Mouse (Mus musculus) layer of hippocampus, postnatal 14 days (tissue): Measurements from ENCODE around the gene Acyp2. TPM values are rescaled to one million over a fixed set of nuclear protein-coding genes. Genes with fewer than 3 reads are reported as not detected.
"Not testable (repeated sequence)": the region's sequence is repeated elsewhere in the genome, so short reads cannot be mapped to it uniquely, and the experiment has no call there.

Source experiments
- DNase-seq, 2 experiments: peaks; one replicate each; pipeline ENCODE4 v3.0.0; 2021 to 2022; ENCODE audit warnings: low spot score in 2 of 2, mixed read lengths in 1 of 2
- long read RNA-seq, 2 experiments: library from polyadenylated mRNA; stranded (forward); transcript quantifications; one replicate each; pipeline ENCODE4 v2.0.0; 2021
- total RNA-seq, 2 experiments: library from RNA; stranded (reverse); gene quantifications; 2 replicates each; pipeline ENCODE4 v1.2.3; 2021

Acyp2 gene
- total RNA-seq = 10 to 100 TPM; 26.6 to 27.2 TPM
- long read RNA-seq, experiment 1, partial matches to known transcripts = 5 of 5 reads
- long read RNA-seq, experiment 1, other reads (novel, unspliced or antisense) = 0 of 5 reads
- long read RNA-seq, experiment 2, partial matches to known transcripts = 20 of 23 reads
- long read RNA-seq, experiment 2, other reads (novel, unspliced or antisense) = 3 of 23 reads

DNA sequence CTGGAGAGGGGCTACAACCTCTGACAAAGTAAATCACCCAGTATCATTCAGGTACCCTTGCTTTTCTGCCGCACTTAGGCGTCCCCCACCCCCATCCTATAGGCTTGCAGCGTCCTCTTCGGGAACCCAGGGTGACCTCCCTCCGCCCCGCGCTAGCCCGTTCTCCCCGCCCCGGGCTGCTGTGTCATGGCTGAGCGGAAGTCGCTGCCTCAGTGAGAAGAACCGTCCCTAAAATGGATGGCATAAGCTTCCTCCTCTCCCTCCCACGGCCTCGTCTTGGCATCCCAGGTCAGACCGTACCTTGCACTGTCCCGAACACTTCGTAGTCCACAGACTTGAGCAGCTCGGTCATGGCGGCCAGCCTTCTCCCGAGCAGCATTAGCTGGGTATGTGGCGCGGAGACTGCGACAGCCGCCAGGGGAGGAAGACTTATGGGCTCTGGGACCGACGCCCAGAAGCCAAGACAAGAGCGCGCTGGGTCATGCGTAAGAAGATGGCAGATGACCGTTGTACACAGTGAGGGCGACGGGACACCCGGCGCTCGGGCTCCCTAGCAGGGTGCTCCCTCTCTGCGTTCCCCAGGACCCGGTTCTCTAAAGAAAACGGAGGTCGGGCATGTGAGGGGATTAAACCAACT is at the start of gene Acyp2:
Acyp2 (minus strand) TSS at position 587 of the 637 bp plus-strand sequence.
- DNase-seq = peak; percentile 72 to 81

DNA sequence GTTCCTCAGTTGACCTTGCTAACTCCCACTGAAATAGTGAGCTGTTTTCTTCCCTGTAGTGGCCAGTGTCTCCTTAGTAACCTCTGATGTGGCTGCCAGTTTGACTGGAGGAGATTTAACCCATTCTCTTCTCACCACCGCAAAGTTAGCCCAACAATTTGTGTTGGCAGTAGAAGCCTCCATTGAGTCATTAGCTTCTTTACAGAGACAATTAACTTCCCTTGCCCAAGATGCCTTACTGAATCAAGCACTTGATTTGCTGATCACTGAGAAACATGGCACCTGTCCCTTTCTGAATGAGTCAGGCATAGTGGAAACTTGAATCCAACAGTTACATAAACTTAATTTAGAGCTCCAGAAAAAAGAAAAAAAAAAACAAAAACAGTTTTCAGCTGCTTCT is 40.0 kb upstream of the Acyp2 start:
- DNase-seq = peak; percentile 2 to 9

DNA sequence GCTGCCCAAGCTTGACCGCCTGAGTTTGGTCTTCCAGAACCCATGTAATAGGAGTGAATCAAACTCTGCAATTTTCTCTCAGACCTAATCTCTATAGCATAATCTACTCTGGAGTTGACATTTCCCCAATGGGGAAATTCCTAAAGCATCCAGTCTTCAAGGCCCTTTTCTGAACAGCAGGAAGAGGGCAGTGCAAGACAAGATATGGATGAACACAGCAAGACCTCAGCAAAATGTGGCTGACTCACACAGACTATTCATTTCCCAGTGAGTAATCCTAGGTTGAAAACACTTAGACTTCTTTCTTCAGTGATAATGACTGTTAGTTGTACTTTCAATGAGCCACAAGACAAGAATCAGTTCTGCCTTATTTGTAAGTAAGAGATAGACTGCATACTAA is 26.7 kb upstream of the Acyp2 start:
- DNase-seq = peak; percentile 34 to 75

DNA sequence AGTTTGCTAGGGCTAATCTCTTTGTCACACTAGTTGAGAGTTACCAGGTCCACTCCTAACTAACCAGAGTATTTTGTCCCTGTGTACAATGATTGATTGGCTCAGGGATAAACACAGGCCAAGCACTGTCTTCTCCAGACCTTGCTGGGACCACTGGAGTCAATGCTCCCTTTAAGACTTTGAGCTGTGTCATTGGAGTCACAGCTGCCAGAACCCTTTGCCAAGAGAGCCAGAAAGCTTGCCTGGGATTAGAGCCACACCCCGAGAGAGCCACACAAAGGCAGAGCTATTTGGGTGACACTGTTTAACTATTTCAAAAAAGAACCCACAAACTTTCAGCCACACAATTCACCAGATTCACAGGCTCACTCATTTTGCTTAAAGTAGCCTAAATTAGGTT is 23.3 kb upstream of the Acyp2 start:
- DNase-seq = no peak

DNA sequence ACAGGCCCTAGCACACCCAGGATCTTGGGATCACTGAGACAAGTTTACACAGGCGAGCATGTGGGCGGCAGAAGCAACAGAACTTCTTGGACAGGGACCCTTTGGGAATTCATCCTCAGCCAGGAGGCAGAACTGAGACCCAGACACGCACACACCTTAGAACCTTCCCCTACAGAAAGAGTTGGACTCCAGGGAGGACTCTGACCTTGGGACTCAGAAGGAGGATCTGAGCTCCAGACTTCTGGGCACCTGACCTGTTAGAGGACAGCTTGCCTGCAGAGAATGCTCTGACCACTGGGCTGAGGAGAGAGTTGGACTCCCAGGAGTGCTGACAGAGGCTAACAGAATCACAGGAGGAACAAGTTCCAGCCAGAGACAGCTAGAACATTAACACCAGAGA is 13.6 kb upstream of the Acyp2 start:
- DNase-seq = no peak

DNA sequence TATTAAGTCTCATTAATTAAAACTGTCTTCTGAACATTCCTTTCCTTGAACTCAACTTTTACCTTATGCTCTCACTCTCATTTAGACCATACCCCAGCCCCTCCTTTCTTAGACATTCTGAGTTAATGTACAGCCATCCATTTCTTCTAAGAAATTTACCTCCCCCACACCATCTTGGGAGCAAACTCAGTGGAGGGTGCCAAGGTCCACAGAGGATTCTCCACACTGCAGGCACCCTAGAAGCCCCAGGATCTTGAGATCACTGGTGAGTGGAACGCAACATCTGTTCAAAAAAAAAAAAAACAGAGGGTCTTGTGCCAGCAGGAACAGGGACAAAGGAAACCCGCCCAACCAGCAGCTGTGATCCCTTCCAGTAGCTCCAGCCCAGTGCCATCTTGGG is 13.2 kb upstream of the Acyp2 start:
- DNase-seq = no peak

DNA sequence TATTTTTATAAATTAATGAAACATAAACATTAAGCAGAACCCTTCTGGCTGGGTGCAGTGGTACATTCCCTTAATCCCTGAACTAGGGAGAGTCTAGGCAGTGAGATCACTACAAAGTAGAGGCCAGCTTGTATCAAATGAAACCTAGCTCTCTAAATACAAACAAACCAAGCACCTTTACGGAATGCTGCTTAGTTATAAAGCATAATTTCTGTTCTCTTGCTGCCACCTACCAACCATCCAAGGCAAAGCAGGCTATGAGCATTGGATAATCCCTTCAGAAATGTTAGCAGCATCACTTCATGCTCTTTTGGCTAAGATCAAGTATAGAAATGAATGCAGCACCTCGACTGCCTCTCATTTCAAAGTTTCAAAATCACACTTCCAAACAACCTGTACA is 7.7 kb upstream of the Acyp2 start:
- DNase-seq = peak in 1 of 2 experiments; percentile 64

DNA sequence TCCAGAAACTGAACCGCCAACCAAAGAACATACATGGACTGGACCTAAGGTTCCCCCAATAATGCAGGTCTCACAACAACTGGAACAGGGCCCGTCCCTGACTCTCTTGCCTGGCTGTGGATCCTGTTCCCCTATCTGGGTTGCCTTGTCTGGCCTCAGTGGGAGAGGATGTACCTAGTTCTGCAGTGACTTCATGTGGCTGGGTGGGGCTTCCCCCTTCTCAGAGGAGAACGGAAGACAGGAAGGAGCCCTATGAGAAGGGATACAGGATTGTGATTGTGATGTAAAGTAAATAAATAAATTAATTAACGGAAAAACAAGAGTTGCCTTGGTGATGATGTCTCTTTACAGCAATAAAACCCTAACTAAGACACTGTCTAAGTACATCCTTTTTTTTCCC is 6.7 kb upstream of the Acyp2 start:
- DNase-seq = no peak

DNA sequence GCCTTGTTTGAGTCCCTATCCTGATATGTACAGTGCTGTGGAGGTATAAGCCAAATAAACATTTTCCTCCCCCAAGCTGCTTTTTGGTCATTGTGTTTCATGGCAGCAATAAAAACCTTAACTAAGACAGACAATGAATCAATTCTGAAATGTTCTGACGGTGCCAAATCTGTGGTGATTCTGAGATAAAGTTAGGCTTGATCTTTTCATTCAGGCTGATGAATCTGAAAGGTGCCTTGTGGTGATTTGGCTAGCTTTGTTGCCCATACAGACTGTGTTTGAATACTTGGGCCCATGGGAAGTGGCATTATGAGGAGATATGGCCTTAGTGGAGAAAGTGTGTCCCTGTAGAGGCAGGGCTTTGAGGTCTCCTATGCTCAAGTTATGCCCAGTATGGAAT is 1.0 kb upstream of the Acyp2 start:
- DNase-seq = no peak

DNA sequence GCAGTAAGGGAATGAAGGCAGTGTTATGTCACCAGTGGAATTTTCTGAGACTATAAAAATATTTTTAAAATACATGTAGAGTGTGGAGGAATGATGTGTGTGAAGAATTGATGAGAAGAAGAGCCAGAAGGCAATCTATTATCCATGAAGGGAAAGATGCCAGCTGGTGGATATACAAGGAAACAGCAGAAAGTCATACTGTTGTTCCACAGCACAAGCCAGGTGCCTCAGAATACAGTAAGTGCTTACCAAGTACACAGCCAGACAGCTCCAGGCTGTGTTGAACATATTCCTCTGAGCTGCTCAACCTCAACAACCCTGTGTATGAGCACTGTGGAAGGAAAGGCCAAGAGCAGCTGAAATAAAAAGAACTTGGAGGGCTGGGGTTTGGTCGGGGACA is 13.7 kb downstream of the Acyp2 start:
- no peak for DNase-seq

DNA sequence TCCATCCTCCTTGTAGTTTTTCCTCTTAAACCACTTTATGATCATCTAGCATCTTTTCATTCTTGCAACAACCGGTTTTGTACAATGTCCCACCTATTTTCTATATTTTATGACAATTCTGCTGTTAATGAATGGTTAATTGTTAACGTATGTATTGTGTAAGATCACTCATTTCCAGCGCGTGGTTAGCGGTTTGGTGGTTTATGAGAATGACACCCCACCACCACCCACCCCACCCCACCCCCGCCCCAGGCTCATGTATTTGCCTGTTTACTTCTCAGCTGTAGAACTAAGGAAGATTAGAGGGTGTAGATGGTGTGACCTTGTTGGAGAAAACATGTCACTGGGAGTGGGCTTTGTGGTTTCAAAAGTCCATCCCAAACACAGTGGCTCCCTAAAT is 18.9 kb downstream of the Acyp2 start:
- no peak for DNase-seq

DNA sequence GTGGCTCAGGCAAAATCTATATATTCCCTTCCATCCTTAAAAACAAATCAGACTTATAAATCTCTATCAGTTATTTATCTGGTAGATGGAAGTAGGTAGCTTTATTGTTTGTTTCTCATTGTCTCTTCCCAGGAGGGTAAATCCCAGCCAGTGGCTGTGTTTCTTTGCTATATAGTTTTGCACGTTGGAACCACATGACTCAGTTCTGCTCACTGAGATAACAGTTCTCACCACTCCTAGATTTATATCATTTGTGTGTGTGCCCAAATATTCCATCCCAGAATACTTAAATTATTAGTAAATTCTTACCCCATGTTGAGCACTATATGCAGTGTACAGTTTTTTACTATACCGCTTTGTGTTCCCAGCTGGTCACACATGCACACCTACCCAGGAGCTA is 26.2 kb downstream of the Acyp2 start:
- no peak for DNase-seq

DNA sequence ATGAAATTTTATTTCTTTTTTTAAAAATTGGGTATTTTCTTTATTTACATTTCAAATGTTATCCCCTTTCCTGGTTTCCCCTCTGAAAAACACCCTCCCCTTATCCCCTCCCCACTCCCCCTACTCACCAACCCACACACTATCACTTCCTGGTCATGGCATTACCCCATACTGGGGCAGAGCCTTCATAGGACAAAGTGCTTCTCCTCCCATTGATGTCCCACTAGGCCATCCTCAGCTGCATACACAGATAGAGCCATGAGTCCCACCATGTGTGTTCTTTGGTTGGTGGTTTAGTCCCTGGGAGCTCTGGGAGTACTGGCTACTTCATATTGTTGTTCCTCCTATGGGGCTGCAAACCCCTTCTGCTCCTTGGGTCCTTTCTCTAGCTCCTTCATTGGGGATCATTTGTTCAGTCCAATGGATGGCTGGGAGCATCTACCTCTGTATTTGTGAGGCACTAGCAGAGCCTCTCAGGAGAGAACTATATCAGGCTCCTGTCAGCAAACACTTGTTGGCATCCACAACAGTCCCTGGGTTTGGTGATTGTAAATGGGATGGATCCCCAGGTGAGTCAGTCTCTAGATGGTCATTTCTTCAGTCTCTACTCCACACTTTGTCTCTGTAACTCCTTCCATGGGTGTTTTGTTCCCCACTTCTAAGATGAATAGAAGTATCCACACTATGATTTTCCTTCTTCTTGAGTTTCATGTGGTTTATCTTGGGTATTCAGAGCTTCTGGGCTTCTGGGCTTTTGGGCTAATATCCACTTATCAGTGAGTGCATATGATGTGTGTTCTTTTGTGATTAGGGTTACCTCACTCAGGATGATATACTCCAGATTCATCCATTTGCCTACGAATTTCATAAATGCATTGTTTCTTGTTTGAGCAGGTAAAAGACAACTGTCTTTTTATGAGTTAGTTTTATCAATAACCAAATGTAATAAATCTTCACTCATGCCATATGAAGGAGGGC is 27.7 kb downstream of the Acyp2 start:
- DNase-seq = not testable (repeated sequence)

DNA sequence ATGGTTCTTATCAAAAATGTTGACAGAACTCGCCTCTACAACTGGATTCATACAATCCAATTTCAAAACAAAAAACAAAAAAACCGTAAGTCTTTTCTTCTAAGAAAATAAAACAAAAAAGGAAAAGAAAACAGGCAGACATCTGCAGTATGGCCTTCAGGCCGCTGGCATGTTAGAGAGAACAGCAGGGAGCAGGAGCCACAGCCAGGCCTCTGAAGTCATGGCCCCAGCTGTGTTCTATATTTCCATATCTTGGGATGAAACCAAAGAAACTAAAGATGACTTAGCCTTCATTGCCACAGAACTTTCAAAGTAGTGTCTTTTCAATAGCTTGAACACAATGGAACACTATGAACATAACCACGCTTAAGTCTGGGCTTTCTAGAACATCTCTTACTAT is 31.2 kb downstream of the Acyp2 start:
- no peak for DNase-seq

DNA sequence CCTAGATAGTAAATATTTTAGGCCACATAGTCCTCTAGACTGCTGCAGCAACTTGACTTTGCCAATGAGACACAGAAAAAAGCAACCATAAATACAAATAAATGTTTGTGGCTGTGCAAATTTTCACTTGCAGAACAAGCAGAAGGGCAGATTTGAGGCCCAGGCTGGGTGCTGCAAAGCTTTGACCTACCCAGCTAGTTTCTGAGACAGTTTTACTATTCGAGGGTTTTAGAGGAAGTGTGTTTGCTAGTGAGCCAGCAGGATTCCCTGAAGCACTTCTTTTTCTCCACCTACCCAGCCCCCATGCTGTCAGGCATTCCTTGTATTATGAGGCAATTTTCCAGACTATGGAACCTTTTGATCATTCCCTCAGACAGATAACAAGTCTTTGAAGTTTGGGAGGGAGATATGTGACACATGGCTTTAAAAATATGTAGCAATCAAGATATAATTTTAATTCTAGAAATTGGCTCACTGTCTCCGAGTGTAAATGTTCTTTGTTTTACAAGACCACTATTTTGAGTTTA is 31.8 kb downstream of the Acyp2 start:
- DNase-seq = no peak

DNA sequence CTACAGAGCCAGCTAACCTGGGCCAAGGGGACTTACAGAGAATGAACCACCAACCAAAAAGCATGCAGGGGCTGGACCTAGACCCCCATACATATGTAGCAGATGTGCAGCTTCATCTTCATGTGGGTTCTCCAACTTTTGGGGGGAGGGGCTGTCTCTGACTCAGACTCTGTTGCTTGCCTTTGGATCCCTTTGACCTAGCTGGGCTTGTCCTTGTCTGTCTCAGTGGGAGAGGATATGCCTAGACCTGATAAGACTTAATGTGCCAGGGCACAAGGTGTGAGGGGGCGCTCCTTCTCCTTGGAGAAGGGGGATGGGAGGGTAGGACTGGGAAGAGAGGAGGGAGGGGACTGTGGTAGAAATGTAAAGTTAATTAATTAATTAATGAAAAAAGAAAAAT is 33.4 kb downstream of the Acyp2 start:
- DNase-seq = no peak

DNA sequence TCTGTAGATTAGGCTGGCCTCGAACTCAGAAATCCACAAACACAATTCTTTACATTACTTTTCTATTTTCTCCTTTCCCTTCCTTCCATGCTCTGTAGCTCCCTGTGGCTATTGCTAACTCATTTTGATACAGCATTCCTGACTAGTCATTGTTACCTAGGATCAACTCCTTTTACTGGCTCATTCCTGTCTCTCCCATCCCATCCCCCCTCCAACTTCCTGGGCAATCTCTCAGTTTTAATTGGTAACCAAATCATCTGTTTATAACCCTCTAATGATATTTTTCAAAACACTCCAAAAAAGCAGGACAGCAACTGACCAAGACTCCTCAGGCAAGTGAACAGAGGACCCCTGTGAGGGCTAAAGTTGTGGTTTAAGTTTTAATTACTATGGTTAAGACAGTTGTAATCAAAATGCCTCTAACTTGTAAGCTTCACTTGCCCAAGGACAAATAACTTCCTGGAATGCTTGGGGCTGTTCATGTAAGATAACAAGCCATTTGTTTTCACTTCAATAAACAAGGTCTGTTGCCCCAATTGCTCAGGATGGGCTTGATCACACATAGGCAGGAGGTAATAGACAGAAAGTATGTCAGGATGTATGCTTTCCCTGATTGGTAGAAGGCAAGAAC is 35.4 kb downstream of the Acyp2 start:
- no peak for DNase-seq

DNA sequence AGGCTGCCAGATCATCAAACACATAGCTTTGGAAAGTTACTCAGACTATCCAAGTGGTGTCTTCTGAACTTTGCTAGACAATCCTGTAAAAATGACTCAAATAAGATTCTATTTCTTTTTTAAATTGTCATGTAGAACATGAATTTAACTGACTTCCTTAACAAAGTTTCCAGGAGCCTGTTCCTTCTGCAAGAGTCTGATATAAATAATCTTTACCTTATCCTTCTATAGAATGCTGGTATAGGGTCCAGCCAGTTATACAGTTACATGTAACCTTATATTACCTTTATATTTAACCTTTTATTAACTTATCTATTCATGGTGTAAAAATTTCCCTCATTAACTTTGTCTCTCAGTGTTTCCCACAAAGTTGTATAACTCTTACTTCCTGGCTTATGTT is 36.7 kb downstream of the Acyp2 start:
- DNase-seq = no peak

DNA sequence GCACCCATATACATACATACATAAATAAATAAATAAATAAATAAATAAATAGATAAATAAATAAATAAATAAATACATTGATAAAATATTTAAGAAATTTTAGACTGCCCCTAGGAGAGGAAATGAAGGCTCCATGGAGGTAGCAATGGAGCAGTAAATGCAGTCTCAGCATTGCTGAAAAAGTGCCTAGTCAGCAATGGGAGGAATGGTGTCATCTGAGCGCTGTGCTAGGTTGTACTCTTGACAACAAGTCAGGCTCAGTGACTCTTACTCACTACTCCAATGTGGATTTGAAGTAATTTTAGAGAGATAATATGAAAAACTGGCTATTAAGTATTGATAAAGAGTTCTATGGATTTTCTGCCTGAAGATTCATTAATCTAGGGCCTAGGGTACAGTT is 40.1 kb downstream of the Acyp2 start:
- DNase-seq = no peak

DNA sequence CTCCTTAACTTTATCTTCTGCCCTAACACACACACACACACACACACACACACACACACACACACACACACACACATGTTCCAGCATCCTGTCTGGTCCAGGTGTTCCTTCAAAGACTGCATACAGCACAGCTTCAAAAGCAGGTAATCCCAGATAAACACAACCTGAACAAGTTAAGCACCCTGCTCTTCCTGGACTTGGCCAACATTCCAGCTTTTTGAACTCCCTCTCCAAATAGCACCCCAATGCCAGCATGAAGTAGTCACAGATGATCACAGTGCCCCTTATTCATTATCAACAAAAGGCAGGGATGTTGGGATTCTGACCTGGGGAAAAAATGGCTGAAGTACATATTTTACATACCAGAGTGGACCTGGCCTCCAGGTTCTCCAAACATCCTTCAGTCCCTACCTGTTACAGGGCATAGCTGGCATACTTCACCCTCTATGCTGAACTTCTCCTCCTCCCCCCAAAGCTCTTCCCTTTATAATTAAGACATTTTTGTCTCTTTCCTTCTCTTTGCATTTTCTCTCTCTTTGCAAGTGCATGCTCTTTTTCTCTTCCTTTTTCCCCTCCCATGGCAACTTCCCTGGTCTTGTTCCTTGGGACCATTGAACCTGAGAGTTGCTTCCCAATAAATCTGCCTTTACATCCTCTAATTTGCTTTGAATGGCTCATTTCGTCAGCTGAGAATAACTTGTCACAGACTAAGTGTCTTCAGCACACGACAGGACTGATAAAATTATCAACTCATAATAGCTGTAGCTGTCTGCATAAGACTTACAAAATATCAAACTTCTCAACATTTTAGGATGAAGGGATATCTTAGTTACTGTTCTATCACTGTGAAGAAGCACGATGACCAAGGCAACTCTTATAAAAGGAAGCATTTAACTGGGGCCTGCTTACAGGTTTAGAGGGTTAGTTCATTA is 41.5 kb downstream of the Acyp2 start:
- no peak for DNase-seq
